Mouse (Mus musculus) neural tube, embryonic 11.5 days (tissue): ENCODE results near the gene Ntng1. TPM values are rescaled to one million over a fixed set of nuclear protein-coding genes. Genes with fewer than 3 reads are reported as not detected.
A peak's percentile ranks its signal among the peaks of the same experiment; 100 is the strongest.

Source experiments
- ATAC-seq: fragments of 200-750 bp; cut with Nextera tagmentation; 2 replicates; pipeline ENCODE4 v1.8.0; 2017; ENCODE audit warnings: moderate number of reproducible peaks, mild to moderate bottlenecking, moderate TSS enrichment, moderate library complexity; ENCODE audit not compliant: insufficient read depth, low FRiP score, low TSS enrichment
- DNase-seq: peaks from one replicate; pipeline ENCODE4 v3.0.0-alpha.2; 2015; ENCODE audit warnings: low spot score
- H3K27ac ChIP-seq: fragments of 300-500 bp; sonication (generic); 2 replicates; pipeline ENCODE4 v1.5.1; 2014; ENCODE audit warnings: low read depth, mild to moderate bottlenecking, low read length
- H3K27me3 ChIP-seq: fragments of 300-500 bp; sonication (generic); 2 replicates; pipeline ENCODE4 v1.6.1; 2014; ENCODE audit warnings: mild to moderate bottlenecking, low read length, mixed read lengths; ENCODE audit not compliant: control insufficient read depth, insufficient read depth
- H3K36me3 ChIP-seq: fragments of 300-500 bp; sonication (generic); 2 replicates; pipeline ENCODE4 v1.6.1; 2014; ENCODE audit warnings: mild to moderate bottlenecking, low read length, moderate library complexity, mixed read lengths; ENCODE audit not compliant: control insufficient read depth, insufficient read depth
- H3K4me1 ChIP-seq: fragments of 300-500 bp; sonication (generic); 2 replicates; pipeline ENCODE4 v1.6.1; 2014; ENCODE audit warnings: low read length, mixed read lengths; ENCODE audit not compliant: control insufficient read depth, insufficient read depth
- H3K4me2 ChIP-seq: fragments of 300-500 bp; sonication (generic); 2 replicates; pipeline ENCODE4 v1.6.1; 2014; ENCODE audit warnings: low read depth, mild to moderate bottlenecking, moderate library complexity
- H3K4me3 ChIP-seq: fragments of 300-500 bp; sonication (generic); 2 replicates; pipeline ENCODE4 v1.5.1; 2014; ENCODE audit warnings: low read depth, low read length
- H3K9ac ChIP-seq: fragments of 300-500 bp; sonication (generic); 2 replicates; pipeline ENCODE4 v1.6.1; 2014; ENCODE audit warnings: mild to moderate bottlenecking, low read length
- H3K9me3 ChIP-seq: fragments of 300-500 bp; sonication (generic); 2 replicates; pipeline ENCODE4 v1.6.1; 2016; ENCODE audit warnings: low read length; ENCODE audit not compliant: control insufficient read depth
- WGBS: fragments of 180-500 bp; shearing (Covaris S2); extraction: QIAGEN DNeasy Blood & Tissue Kit; methylation state at CpG from one replicate; pipeline ENCODE4 v1.1.7; 2014; 5-methylcytosine and 5-hydroxymethylcytosine counted together
- polyA plus RNA-seq: library from polyadenylated mRNA; unstranded; fragments of >200 nt; fragmentation: Nextera tagmentation; extraction: Ambion mirVana; gene quantifications from 2 replicates; pipeline ENCODE4 v1.2.1, GENCODE M21; 2014

Gene Ntng1
- polyA plus RNA-seq, 1 experiment from 2014 or later: 6.9 TPM

- Histone ChIP-seq H3K9ac (no peak overlapping the region), H3K4me2 (no peak overlapping the region), H3K4me1 (no peaks in the 10 kb centered on the region), H3K9me3 (no peaks in the 10 kb centered on the region), H3K27ac (no peak overlapping the region), H3K36me3 (no peaks in the 10 kb centered on the region), H3K4me3 (no peak overlapping the region), H3K27me3 (no peaks in the 10 kb centered on the region)
- DNase-seq: no peak
- no peak for ATAC-seq
- WGBS: 84% methylated on average over 4 of the region's 4 CpGs
Measured at GRCm38 (mm10) chr3:109923788-109924187, 220.0 kb downstream of the Ntng1 start.

- Histone ChIP-seq H3K4me3 (no peak overlapping the region), H3K27ac (no peak overlapping the region), H3K4me1 (peaks cover 7% of the 10 kb centered on the region; the same call in 1 of the 2 replicates), H3K27me3 (no peaks in the 10 kb centered on the region), H3K36me3 (no peaks in the 10 kb centered on the region), H3K9ac (no peak overlapping the region), H3K4me2 (no peak overlapping the region), H3K9me3 (no peaks in the 10 kb centered on the region)
- WGBS: 45% methylated on average over 3 of the region's 3 CpGs
- DNase-seq: no peak
- ATAC-seq: 0 out of 2 replicates have a peak, but pooled peaks have one; percentile 32
Measured at GRCm38 (mm10) chr3:109918996-109919395, 224.8 kb downstream of the Ntng1 start.

GRCm38 (mm10) chr3:109917926-109918694 is 225.7 kb downstream of the Ntng1 start:
- H3K36me3 ChIP-seq: no peaks in the 10 kb centered on the region
- no peak overlapping the region for H3K9ac ChIP-seq
- no peaks in the 10 kb centered on the region for H3K9me3 ChIP-seq
- ATAC-seq (0 out of 2 replicates have a peak, but pooled peaks have one; percentile 60), DNase-seq (no peak)
- no peak overlapping the region for H3K4me3 ChIP-seq
- no peak overlapping the region for H3K4me2 ChIP-seq
- 42% methylated on average over 8 of the region's 8 CpGs for WGBS
- H3K4me1 ChIP-seq: peaks cover 7% of the 10 kb centered on the region; the same call in 1 of the 2 replicates
- H3K27ac ChIP-seq: 0 out of 2 replicates have a peak overlapping the region, but pooled peaks have one; percentile 58
- no peaks in the 10 kb centered on the region for H3K27me3 ChIP-seq

- Histone ChIP-seq H3K9ac (no peak overlapping the region), H3K4me3 (no peak overlapping the region), H3K4me2 (no peak overlapping the region), H3K36me3 (no peaks in the 10 kb centered on the region), H3K9me3 (no peaks in the 10 kb centered on the region), H3K27me3 (no peaks in the 10 kb centered on the region), H3K27ac (no peak overlapping the region), H3K4me1 (peaks cover 7% of the 10 kb centered on the region; the same call in 1 of the 2 replicates)
- DNase-seq (no peak), ATAC-seq (no peak)
- WGBS: 20% methylated on average over 4 of the region's 4 CpGs
Measured at GRCm38 (mm10) chr3:109917077-109917476, 226.7 kb downstream of the Ntng1 start.

GRCm38 (mm10) chr3:109914226-109914625 is 229.6 kb downstream of the Ntng1 start:
- Histone ChIP-seq H3K4me2 (no peak overlapping the region), H3K4me3 (no peak overlapping the region), H3K36me3 (no peaks in the 10 kb centered on the region), H3K4me1 (peaks cover 7% of the 10 kb centered on the region; the same call in 1 of the 2 replicates), H3K9me3 (no peaks in the 10 kb centered on the region), H3K9ac (no peak overlapping the region), H3K27ac (no peak overlapping the region), H3K27me3 (no peaks in the 10 kb centered on the region)
- WGBS: 80% methylated on average over 5 of the region's 5 CpGs
- DNase-seq: no peak
- ATAC-seq: no peak

GRCm38 (mm10) chr3:109890600-109890999 is 253.2 kb downstream of the Ntng1 start:
- 6% methylated on average over 1 of the region's 1 CpGs for WGBS
- no peak for DNase-seq
- no peak for ATAC-seq

GRCm38 (mm10) chr3:109885672-109886071 is 258.1 kb downstream of the Ntng1 start:
- Histone ChIP-seq H3K36me3 (no peaks in the 10 kb centered on the region), H3K4me1 (no peaks in the 10 kb centered on the region), H3K27me3 (no peaks in the 10 kb centered on the region), H3K9ac (no peak overlapping the region), H3K4me2 (no peak overlapping the region), H3K4me3 (no peak overlapping the region), H3K27ac (no peak overlapping the region), H3K9me3 (no peaks in the 10 kb centered on the region)
- DNase-seq (no peak), ATAC-seq (no peak)
- WGBS: 67% methylated on average over 4 of the region's 4 CpGs

More at GRCm38 (mm10) chr3:109890600-109890999, 253.2 kb downstream of the Ntng1 start:
- no peaks in the 10 kb centered on the region for H3K36me3 ChIP-seq
- H3K27me3 ChIP-seq: no peaks in the 10 kb centered on the region
- H3K4me1 ChIP-seq: no peaks in the 10 kb centered on the region
- H3K9me3 ChIP-seq: no peaks in the 10 kb centered on the region
- H3K9ac ChIP-seq: no peak overlapping the region
- no peak overlapping the region for H3K27ac ChIP-seq
- no peak overlapping the region for H3K4me2 ChIP-seq
- H3K4me3 ChIP-seq: no peak overlapping the region

GRCm38 (mm10) chr3:109879061-109879460 is 264.8 kb downstream of the Ntng1 start:
- no peak overlapping the region for H3K4me3 ChIP-seq
- no peak overlapping the region for H3K27ac ChIP-seq
- WGBS: 81% methylated on average over 4 of the region's 4 CpGs
- H3K4me1 ChIP-seq: no peaks in the 10 kb centered on the region
- no peak overlapping the region for H3K9ac ChIP-seq
- no peak for ATAC-seq
- H3K9me3 ChIP-seq: no peaks in the 10 kb centered on the region
- no peak overlapping the region for H3K4me2 ChIP-seq
- H3K36me3 ChIP-seq: no peaks in the 10 kb centered on the region
- H3K27me3 ChIP-seq: no peaks in the 10 kb centered on the region
- DNase-seq: no peak

GRCm38 (mm10) chr3:109871986-109872385 is 271.8 kb downstream of the Ntng1 start:
- ATAC-seq (no peak), DNase-seq (no peak)
- Histone ChIP-seq H3K36me3 (no peaks in the 10 kb centered on the region), H3K9ac (no peak overlapping the region), H3K4me1 (no peaks in the 10 kb centered on the region), H3K27ac (no peak overlapping the region), H3K9me3 (no peaks in the 10 kb centered on the region), H3K4me2 (no peak overlapping the region), H3K4me3 (no peak overlapping the region), H3K27me3 (no peaks in the 10 kb centered on the region)
- 93% methylated on average over 17 of the region's 17 CpGs for WGBS
